Mouse (Mus musculus) cerebellum, postnatal 4 days (tissue): ENCODE measurements around the gene Osbpl5.

Experiments
- DNase-seq, 2 experiments: peaks; one replicate each; pipeline ENCODE4 v3.0.0; 2022; ENCODE audit warnings: low spot score in 2 of 2, mixed read lengths in 1 of 2

The Osbpl5 gene

DNA sequence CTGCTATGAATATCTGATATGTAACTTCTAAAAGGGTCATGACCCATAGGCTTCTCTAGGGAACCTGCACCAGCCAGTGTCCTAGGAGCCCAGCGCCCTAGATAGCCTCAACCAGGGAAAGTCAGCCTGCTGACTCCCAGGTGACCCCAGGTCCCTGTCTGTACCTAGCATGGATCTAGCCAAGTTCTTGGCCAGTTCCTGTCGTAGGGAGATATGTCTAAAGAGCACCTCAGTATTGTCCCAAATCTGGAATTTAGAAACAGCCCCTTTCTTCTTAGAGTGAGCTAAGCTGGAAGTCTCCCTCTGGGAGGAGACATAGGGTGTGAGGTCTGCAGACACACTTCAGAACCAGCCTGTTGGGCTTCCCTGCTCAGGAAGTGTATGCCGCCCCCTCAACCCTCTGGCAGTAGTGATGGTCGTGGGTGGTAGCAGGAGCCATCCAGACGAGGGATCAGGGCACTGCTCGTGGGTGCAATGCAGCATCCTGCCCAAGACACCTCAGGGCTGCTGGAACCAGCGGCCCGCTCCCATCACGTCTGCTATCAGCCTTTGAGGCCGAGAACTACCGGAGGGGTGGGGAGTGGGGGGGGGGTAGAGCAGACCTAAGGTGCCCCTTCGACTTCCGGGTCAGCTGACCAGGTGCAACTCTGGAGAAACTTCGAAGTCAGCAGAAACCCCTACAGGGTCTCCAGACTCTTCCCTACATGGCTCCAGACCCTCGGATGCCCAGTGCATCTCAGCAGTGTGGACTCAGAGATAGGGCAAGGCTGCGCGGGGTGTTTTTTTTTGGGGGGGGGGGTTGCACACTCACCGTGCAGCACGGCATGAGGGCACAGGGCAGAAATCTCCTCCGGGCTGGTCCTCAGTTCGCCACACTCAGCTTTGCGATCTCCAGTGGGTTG, at the start of gene Osbpl5:
Gene Osbpl5, minus strand, starts transcription at position 861 of the 902 bp plus-strand sequence.
- no peak for DNase-seq

DNA sequence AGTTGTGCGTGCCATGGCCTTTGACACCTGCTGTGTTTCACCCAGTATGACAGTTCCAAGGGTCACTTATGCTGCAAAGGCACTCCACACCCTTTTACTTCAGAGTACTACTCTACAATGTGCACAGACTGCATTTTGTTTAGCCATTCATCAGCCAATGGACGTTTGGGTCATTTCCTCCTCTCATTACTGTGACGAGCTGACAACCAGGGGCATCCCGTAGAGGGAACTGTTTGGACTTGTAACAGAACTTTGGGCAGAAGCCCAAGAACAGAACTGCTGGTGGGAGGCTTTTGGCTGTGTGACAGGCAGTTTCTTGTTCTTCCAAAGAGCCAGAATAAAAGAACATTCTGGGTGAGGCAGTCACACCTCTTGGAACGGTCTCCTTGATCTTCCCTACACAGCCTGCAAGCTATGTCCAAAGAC, 48.4 kb upstream of the Osbpl5 start:
- DNase-seq = no peak

GRCm38 (mm10) chr7:143801195-143802065, 44.6 kb upstream of the Osbpl5 start:
- DNase-seq = no peak

DNA sequence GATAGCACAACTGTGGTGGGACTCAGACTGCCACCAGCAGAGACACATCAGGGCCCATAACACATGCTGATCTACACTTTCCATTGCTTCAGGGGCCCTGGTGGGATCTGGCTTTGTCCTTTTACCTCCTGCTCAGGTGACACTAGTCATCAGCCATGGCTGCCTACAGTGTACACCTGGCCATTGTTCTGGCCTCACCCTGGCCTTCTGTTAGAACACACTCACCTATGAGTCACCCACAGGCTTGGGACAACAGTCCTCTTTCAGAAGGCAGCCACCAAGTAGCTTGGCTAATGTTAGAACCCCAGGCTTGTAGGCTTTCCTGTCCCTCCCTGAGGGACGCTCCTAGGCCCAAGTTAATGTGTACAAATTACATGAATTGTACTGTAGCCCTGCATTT, 44.0 kb upstream of the Osbpl5 start:
- DNase-seq = no peak

- no peak for DNase-seq
These were observed 42.0 kb upstream of the Osbpl5 start for GRCm38 (mm10) chr7:143798783-143799182.

GRCm38 (mm10) chr7:143793121-143793520, 36.3 kb upstream of the Osbpl5 start:
- peak in 1 of 2 experiments; percentile 36 for DNase-seq

DNA sequence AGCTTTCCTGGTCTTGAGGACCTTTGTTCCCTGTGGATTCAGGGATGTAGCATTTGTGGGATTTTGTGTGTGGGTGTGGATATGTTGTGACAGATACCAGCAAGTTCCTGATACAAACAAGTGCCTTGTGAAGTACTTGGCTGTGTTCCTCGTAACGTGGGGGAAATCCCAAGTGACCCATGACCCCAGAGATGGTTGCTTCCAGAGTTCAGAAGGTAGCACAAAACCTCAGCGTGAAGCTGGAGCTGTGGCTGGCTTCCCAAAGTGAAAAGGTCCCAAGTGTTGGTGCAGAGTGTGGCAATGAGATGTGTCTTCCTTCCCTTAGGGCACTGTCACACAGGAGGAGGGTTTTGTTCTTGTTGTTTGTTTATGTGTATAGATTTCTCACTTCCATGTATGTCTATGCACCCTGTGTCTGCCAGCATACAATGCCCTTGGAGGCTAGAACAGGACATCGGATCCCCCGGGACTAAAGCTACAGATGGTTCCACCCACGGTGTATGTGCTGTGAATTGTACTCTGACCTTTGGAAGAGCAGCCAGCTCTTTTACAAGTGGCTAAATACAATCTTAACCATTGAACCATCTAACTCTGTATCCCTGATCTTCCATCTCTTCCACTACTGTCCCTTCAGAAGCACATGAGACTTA, 35.7 kb upstream of the Osbpl5 start:
- no peak for DNase-seq

DNA sequence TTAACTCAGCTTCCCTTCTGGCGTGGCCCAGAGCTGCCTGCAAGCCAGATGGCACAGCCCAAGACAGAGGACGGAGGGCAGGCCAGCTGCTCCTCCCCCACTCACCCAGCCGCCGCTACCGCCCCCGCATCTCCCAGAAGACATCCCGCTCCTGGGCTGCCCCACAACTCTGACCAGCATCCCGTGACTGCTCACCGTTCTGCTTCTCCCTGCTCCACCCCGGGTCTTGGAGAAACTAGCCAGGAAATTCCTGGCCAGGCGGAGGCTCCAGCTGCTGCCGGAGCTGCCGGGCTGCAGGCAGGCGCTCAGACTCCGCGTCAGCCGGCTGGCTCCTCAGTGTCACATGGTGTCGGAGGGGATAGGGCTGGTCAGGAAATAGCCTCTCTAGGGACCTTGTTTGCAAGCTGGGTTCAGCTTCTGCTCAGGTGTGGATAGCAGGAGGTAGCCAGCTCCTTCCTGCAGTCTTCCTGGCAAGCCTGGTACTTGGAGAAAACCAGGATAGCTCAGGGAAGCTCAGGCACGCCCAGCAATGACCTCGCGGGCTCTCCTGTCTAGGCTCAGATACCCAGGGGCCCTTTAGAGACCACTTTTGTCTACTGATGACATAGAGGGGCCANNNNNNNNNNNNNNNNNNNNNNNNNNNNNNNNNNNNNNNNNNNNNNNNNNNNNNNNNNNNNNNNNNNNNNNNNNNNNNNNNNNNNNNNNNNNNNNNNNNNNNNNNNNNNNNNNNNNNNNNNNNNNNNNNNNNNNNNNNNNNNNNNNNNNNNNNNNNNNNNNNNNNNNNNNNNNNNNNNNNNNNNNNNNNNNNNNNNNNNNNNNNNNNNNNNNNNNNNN, 27.4 kb upstream of the Osbpl5 start, which contains the start of gene Mrgpre:
Gene Mrgpre, minus strand, starts transcription at position 505 of the 834 bp plus-strand sequence.
- DNase-seq = peak; percentile 53 to 82

- DNase-seq = peak in 1 of 2 experiments; percentile 13
These were observed 26.7 kb upstream of the Osbpl5 start for GRCm38 (mm10) chr7:143783378-143783995.

GRCm38 (mm10) chr7:143777375-143777774, 20.6 kb upstream of the Osbpl5 start:
- no peak for DNase-seq

- DNase-seq = no peak
These were observed 19.4 kb upstream of the Osbpl5 start for GRCm38 (mm10) chr7:143776137-143776536.

- DNase-seq = no peak
These were observed 12.7 kb upstream of the Osbpl5 start for GRCm38 (mm10) chr7:143769461-143769860.

GRCm38 (mm10) chr7:143768267-143768666, 11.5 kb upstream of the Osbpl5 start:
- no peak for DNase-seq

DNA sequence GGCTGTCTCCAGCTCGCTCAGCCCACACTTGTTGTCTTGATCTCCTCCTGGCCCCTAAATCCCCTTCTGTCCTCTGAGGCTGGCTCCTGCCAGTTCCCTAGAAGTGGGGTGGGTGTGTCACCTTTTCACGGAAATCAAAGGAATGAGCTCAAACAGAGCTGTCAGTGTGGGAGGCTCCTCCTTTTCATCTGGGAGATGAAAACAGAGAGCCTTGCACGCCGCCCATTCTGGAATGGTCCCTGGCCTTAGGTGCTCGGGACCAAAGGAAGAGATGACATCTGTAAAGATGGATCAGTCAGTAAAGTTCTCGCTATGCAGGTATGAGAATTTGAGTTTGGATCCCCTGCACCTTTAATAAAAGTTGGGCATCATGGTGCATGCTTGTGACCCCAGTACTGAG, 10.1 kb upstream of the Osbpl5 start, which contains the start of gene Mrgprg:
Gene Mrgprg, minus strand, starts transcription at position 101 of the 400 bp plus-strand sequence.
- DNase-seq = no peak

- no peak for DNase-seq
These were observed 8.2 kb upstream of the Osbpl5 start for GRCm38 (mm10) chr7:143764876-143765530.

- DNase-seq = no peak
These were observed 7.0 kb upstream of the Osbpl5 start for GRCm38 (mm10) chr7:143763794-143764193.

- no peak for DNase-seq
These were observed 2.2 kb upstream of the Osbpl5 start for GRCm38 (mm10) chr7:143758956-143759355.

- no peak for DNase-seq
These were observed 911 bp upstream of the Osbpl5 start for GRCm38 (mm10) chr7:143757696-143758095.

- DNase-seq = peak in 1 of 2 experiments; percentile 58
These were observed 224 bp upstream of the Osbpl5 start for GRCm38 (mm10) chr7:143757027-143757390.
